Mouse (Mus musculus) liver, embryonic 11.5 days (tissue): ENCODE data around the gene Pmpcb. TPM values are rescaled to one million over a fixed set of nuclear protein-coding genes. Genes with fewer than 3 reads are reported as not detected.
"Not testable (repeated sequence)": the region's sequence is repeated elsewhere in the genome, so short reads cannot be mapped to it uniquely, and the experiment has no call there.

Experiments used
- ATAC-seq: fragments of 200-750 bp; cut with Nextera tagmentation; replicated peaks from 2 replicates; pipeline ENCODE4 v1.8.0; 2017; ENCODE audit warnings: moderate number of reproducible peaks, mild to moderate bottlenecking, moderate TSS enrichment, moderate library complexity; ENCODE audit not compliant: low FRiP score
- DNase-seq: peaks from one replicate; pipeline ENCODE4 v3.0.0-alpha.2; 2017; ENCODE audit warnings: low spot score
- H3K27ac ChIP-seq: fragments of 300-500 bp; sonication (generic); 2 replicates; pipeline ENCODE4 v1.5.1; 2014; ENCODE audit warnings: mild to moderate bottlenecking, low read depth, low read length, control low read depth
- H3K27me3 ChIP-seq: fragments of 300-500 bp; sonication (generic); replicated peaks from 2 replicates; pipeline ENCODE4 v1.6.1; 2014; ENCODE audit warnings: low read length, mixed read lengths; ENCODE audit not compliant: control insufficient read depth, insufficient read depth
- H3K36me3 ChIP-seq: fragments of 300-500 bp; sonication (generic); 2 replicates; pipeline ENCODE4 v1.6.1; 2014; ENCODE audit warnings: mild to moderate bottlenecking, low read length, moderate library complexity, mixed read lengths; ENCODE audit not compliant: control insufficient read depth, insufficient read depth
- H3K4me1 ChIP-seq: fragments of 300-500 bp; sonication (generic); replicated peaks from 2 replicates; pipeline ENCODE4 v1.6.1; 2014; ENCODE audit warnings: low read length, mixed read lengths; ENCODE audit not compliant: control insufficient read depth, insufficient read depth
- H3K4me2 ChIP-seq: fragments of 300-500 bp; sonication (generic); 2 replicates; pipeline ENCODE4 v1.6.1; 2014; ENCODE audit warnings: mild to moderate bottlenecking, control low read depth, moderate library complexity
- H3K4me3 ChIP-seq: fragments of 300-500 bp; sonication (generic); 2 replicates; pipeline ENCODE4 v1.5.1; 2014; ENCODE audit warnings: low read depth, low read length, control low read depth
- H3K9ac ChIP-seq: fragments of 300-500 bp; sonication (generic); 2 replicates; pipeline ENCODE4 v1.6.1; 2014; ENCODE audit warnings: low read depth, low read length, control low read depth
- H3K9me3 ChIP-seq: fragments of 300-500 bp; sonication (generic); 2 replicates; pipeline ENCODE4 v1.6.1; 2016; ENCODE audit warnings: low read length, inconsistent platforms, mixed read lengths; ENCODE audit not compliant: control insufficient read depth
- WGBS: fragments of 180-500 bp; shearing (Covaris S2); extraction: QIAGEN DNeasy Blood & Tissue Kit; methylation state at CpG from one replicate; pipeline ENCODE4 v1.1.7; 2014; 5-methylcytosine and 5-hydroxymethylcytosine counted together
- polyA plus RNA-seq: library from polyadenylated mRNA; unstranded; fragments of >200 nt; fragmentation: Nextera tagmentation; extraction: Ambion mirVana; gene quantifications from 2 replicates; pipeline ENCODE4 v1.2.1, GENCODE M21; 2014

Pmpcb gene
- 89.6 and 90.9 TPM in 2 replicates for polyA plus RNA-seq

- no peaks in the 10 kb centered on the region for H3K27me3 ChIP-seq
- ATAC-seq (peak; percentile 84), DNase-seq (peak; percentile 86)
- H3K4me1 ChIP-seq: peaks cover 5% of the 10 kb centered on the region
- peak within 1 kb of the TSS; percentile 79 for H3K9ac ChIP-seq
- no peak within 1 kb of the TSS for H3K27ac ChIP-seq
- H3K9me3 ChIP-seq: no peaks in the 10 kb centered on the region
- under 1% methylated on average over 41 of the region's 42 CpGs for WGBS
- peak within 1 kb of the TSS; percentile 76 for H3K4me3 ChIP-seq
- peak within 1 kb of the TSS; percentile 93 for H3K4me2 ChIP-seq
- peaks cover 22% of the 10 kb centered on the region for H3K36me3 ChIP-seq
These were observed at the start of gene Pmpcb for GRCm38 (mm10) chr5:21736956-21737585. Gene Pmpcb, plus strand, starts transcription at chr5:21737141.

- 90% methylated on average over 5 of the region's 5 CpGs for WGBS
- no peak overlapping the region for H3K9ac ChIP-seq
These were observed 44.7 kb upstream of the Pmpcb start for GRCm38 (mm10) chr5:21692230-21692629.

GRCm38 (mm10) chr5:21693372-21693870 lies 43.5 kb upstream of the Pmpcb start:
- Histone ChIP-seq H3K9me3 (no peaks in the 10 kb centered on the region), H3K9ac (no peak overlapping the region), H3K4me2 (no peak overlapping the region), H3K27me3 (no peaks in the 10 kb centered on the region), H3K4me3 (no peak overlapping the region), H3K27ac (no peak overlapping the region), H3K4me1 (no peaks in the 10 kb centered on the region), H3K36me3 (no peaks in the 10 kb centered on the region)
- WGBS: 56% methylated on average over 3 of the region's 3 CpGs
- ATAC-seq (no peak), DNase-seq (no peak)

More at GRCm38 (mm10) chr5:21692230-21692629, 44.7 kb upstream of the Pmpcb start:
- Histone ChIP-seq H3K27ac (no peak overlapping the region), H3K9me3 (no peaks in the 10 kb centered on the region), H3K36me3 (no peaks in the 10 kb centered on the region), H3K4me3 (no peak overlapping the region), H3K27me3 (no peaks in the 10 kb centered on the region), H3K4me1 (no peaks in the 10 kb centered on the region), H3K4me2 (no peak overlapping the region)
- no peak for DNase-seq
- ATAC-seq: no peak

GRCm38 (mm10) chr5:21694854-21695490 lies 42.0 kb upstream of the Pmpcb start:
- Histone ChIP-seq H3K36me3 (no peaks in the 10 kb centered on the region), H3K4me3 (no peak overlapping the region), H3K9ac (no peak overlapping the region), H3K27me3 (no peaks in the 10 kb centered on the region), H3K27ac (no peak overlapping the region), H3K4me1 (no peaks in the 10 kb centered on the region), H3K4me2 (no peak overlapping the region), H3K9me3 (no peaks in the 10 kb centered on the region)
- no peak for ATAC-seq
- WGBS: 63% methylated on average over 3 of the region's 3 CpGs
- no peak for DNase-seq

- H3K9ac ChIP-seq, DNase-seq, H3K36me3 ChIP-seq, H3K4me1 ChIP-seq, H3K4me2 ChIP-seq, H3K27ac ChIP-seq, ATAC-seq, H3K9me3 ChIP-seq, H3K4me3 ChIP-seq, H3K27me3 ChIP-seq: not testable (repeated sequence)
- whole genome bisulfite sequencing: 88% methylated on average over 3 of the region's 3 CpGs
These were observed 37.4 kb upstream of the Pmpcb start for GRCm38 (mm10) chr5:21699555-21699954.

- H3K27me3 ChIP-seq: no peaks in the 10 kb centered on the region
- peak overlapping the region; percentile 60 for H3K9ac ChIP-seq
- H3K36me3 ChIP-seq: no peaks in the 10 kb centered on the region
- peak overlapping the region; percentile 57 for H3K4me3 ChIP-seq
- 23% methylated on average over 10 of the region's 10 CpGs for WGBS
- H3K9me3 ChIP-seq: no peaks in the 10 kb centered on the region
- no peak for ATAC-seq
- H3K4me2 ChIP-seq: peak overlapping the region; percentile 74
- no peak for DNase-seq
- H3K4me1 ChIP-seq: peaks cover 9% of the 10 kb centered on the region
- H3K27ac ChIP-seq: no peak overlapping the region
These were observed 36.6 kb upstream of the Pmpcb start for GRCm38 (mm10) chr5:21700272-21700821.

GRCm38 (mm10) chr5:21700934-21701333 lies 36.0 kb upstream of the Pmpcb start:
- H3K4me3 ChIP-seq: peak overlapping the region; percentile 57
- H3K4me1 ChIP-seq: peaks cover 9% of the 10 kb centered on the region
- H3K9ac ChIP-seq: peak overlapping the region; percentile 60
- H3K9me3 ChIP-seq: no peaks in the 10 kb centered on the region
- H3K4me2 ChIP-seq: peak overlapping the region; percentile 74
- peak; percentile 45 for ATAC-seq
- H3K27ac ChIP-seq: no peak overlapping the region
- H3K36me3 ChIP-seq: no peaks in the 10 kb centered on the region
- H3K27me3 ChIP-seq: no peaks in the 10 kb centered on the region
- WGBS: under 1% methylated on average over 22 of the region's 22 CpGs
- no peak for DNase-seq

- Histone ChIP-seq H3K4me1 (peaks cover 9% of the 10 kb centered on the region), H3K27me3 (no peaks in the 10 kb centered on the region), H3K9me3 (no peaks in the 10 kb centered on the region; the same call in 1 of the 2 replicates), H3K4me3 (peak within 1 kb of the TSS; percentile 57), H3K4me2 (peak within 1 kb of the TSS; percentile 78), H3K36me3 (no peaks in the 10 kb centered on the region), H3K9ac (peak within 1 kb of the TSS; percentile 77), H3K27ac (peak within 1 kb of the TSS; percentile 85)
- peak; percentile 99 for ATAC-seq
- under 1% methylated on average over 49 of the region's 59 CpGs for WGBS
- DNase-seq: peak; percentile 100
These were observed 35.5 kb upstream of the Pmpcb start, which contains the start of gene Napepld for GRCm38 (mm10) chr5:21701351-21702008. Gene Napepld, minus strand, starts transcription at chr5:21701396.
